Mouse (Mus musculus) lung, postnatal 14 days (tissue): ENCODE measurements around the gene Soat1.
"Not testable (repeated sequence)": the region's sequence is repeated elsewhere in the genome, so short reads cannot be mapped to it uniquely, and the experiment has no call there.

Experiments used
- DNase-seq: peaks from one replicate; pipeline ENCODE4 v3.0.0; 2021

The Soat1 gene

DNA sequence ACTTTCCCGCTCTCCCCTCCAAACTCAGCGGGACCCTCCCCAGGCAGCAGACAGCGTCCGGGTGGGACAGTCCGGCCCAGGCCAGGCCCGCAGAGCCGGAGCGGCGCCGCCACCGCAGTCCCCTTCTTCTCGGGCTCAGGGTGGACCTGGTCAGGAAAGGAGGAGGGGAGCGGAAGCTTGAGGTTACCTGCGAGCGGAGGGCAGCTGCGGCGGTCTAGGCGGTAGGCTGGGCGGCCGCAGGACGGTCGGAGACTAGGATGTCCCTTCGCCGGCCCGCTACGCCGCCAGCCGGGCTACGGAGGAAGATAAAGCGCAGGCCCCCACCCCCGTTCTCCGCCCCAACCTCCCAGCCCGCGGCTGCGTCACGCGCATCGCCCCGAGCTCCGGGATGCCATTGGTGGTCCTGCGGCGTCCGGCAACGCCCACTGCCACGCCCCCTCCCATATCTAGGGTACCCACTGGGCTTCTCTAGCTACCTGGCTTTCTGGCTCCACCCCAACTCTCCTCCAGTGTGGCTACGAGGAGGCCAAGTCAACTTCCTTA lies at the start of gene Soat1:
Gene Soat1, minus strand, starts transcription at position 371 of the 543 bp plus-strand sequence.
- DNase-seq: peak; percentile 95

DNA sequence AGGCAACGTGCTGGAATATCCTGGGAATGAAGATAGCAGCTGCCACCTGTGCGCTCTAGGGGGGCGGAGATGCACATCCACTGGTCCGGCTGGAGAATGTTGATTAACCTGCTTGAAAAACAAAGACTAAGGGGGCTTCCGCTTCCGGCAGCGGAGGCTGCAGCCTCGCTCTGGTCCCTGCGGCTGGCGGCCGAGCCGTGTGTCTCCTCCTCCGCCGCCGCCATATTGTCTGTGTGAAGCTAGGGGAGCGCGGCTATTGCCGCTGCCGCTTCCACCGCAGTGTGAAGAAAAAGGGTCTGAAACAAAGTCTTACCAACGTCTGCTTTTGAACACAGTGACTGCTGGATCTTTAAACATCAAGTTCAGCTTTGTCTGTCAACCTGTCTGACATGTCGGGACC lies 49.7 kb upstream of the Soat1 start, which contains the start of gene Gm10031:
Gene Gm10031, plus strand, starts transcription at position 171 of the 400 bp plus-strand sequence.
- DNase-seq: not testable (repeated sequence)

DNA sequence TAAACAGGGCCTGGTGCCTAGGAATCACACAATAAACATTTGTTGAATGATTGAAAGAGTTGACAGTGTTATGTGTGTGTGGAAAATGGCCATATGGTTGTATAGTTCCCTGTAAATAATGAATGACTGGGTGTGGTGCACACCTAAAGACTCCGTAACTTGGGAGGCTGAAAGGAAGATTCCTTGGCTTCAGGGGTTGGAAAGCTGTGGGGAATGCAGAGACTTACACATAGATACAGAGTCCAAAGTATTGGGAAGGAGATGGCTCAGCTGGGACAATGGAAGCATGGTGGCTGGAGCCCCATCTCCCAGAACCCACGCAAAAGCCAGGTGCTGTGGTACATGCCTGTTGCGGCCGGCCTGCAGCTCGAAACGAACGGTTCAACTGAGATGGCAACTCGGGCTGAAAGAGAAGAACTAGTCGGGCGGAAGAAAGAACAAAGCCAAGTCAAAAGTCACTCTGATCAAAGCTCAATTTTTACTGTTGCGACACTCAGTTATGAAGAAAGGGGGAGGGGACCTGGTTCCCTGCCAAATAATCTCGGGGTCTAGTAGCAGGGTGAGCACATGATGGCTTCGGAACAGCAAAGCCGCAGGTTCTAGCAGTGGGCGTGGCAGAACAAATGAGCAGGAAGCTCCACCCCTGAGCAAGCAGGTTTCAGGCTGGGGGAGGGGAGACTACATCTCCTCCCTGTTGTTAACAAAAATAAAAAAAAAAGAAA lies 47.8 kb upstream of the Soat1 start:
- peak; percentile 67 for DNase-seq

DNA sequence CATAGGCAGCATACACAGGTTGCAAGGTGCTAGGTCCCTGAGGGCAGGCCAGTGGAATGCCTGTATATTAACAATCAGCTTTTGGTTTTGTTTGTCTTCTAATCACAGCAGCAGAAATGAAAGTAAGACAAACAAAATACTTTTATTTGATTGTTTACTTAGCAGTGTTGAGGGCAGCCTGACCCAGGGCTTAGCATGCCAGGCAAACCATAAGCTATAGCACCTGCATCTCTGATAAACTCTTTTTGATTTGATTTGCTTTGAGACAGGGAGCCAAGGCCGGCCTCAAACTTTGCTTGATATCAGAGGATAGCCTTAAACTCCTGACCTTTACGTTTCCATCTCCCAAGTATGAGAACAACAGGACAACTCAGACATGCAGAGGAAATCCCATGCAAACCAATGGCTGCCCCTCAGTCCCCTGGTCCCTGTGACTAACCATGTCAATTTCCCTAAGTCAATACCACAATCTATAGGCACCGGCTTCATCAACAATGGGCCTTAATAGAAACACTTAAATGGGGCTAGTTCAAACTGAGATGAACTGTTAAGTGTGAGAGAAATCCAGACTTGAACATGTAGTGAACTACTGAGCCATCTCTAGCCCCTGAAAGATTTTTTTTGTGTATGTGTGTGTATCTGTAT lies 46.1 kb upstream of the Soat1 start:
- no peak for DNase-seq

DNA sequence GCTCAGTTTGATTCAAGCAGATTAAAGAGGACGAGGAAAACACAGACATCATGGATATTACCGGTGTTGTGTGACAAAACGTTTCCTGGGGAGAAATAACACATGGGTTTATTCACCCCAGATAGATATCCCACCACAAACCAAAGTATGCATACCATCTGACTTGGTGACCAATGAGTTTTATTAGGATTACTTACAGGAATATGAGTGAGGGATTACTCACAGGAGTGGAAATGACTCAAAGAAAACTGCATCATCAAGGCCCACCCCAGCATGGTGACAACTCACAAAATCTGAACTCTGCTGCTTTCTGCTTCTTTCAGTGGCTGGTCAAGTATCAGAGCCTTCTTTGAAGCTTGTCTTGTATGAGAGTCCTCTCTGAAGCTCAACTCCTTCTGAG lies 33.6 kb upstream of the Soat1 start:
- DNase-seq: no peak

- DNase-seq: no peak
Observed at GRCm38 (mm10) chr1:156505901-156506300, 31.8 kb upstream of the Soat1 start.

GRCm38 (mm10) chr1:156504945-156505523 lies 30.9 kb upstream of the Soat1 start:
- DNase-seq: no peak

GRCm38 (mm10) chr1:156496910-156497309 lies 22.8 kb upstream of the Soat1 start:
- DNase-seq: no peak

DNA sequence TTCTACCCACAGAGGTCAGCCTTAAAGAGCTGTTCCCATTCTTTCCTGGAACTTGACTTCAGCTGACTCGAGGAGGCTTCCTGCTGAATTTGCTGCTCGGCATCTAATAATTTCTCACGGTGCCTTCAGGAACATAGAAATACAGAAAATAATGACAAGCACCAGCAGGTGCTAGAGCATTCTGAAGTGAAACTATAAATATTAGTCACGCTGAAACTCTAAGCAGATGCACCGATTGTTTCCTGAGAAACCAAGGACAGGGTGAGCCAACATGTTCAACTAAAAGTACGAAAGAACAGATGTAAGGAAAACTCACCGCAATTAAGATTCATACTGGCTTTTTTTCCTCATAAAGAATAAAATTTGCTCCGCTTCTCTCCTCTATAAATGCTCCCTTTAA lies 20.9 kb upstream of the Soat1 start:
- DNase-seq: no peak

DNA sequence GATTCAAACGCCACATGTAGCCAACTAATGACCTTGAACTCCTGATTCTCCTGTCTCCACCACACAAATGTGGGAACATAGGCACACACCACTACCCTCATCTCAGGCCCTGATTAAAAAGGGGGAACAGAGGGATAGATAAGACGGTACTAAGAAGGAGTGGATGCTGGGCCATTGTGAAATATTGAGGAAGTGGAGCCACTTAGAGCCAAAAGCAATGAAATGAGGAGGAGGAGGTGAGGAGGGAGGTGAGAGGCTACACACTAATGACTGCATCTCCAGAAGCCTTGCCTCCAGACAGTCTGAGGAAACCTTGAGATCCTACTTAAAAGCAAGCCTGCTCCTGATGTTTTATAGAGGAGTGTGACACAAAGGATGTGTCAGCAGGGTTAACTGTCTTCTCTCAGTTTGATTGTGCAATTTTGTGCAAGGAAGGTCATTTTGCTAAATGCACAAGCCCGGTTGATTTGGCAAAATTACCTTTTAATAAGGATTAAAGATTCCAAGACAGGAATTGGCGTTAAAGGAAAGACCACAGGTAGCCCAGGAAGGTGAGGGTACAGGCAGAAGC lies 17.2 kb upstream of the Soat1 start:
- DNase-seq: no peak

GRCm38 (mm10) chr1:156488031-156488430 lies 13.9 kb upstream of the Soat1 start:
- DNase-seq: no peak

GRCm38 (mm10) chr1:156487498-156487897 lies 13.4 kb upstream of the Soat1 start:
- no peak for DNase-seq

- no peak for DNase-seq
Observed at GRCm38 (mm10) chr1:156481826-156482225, 7.7 kb upstream of the Soat1 start.

- DNase-seq: no peak
Observed at GRCm38 (mm10) chr1:156476535-156476934, 2.4 kb upstream of the Soat1 start.

GRCm38 (mm10) chr1:156476016-156476415 lies 1.9 kb upstream of the Soat1 start:
- DNase-seq: no peak

DNA sequence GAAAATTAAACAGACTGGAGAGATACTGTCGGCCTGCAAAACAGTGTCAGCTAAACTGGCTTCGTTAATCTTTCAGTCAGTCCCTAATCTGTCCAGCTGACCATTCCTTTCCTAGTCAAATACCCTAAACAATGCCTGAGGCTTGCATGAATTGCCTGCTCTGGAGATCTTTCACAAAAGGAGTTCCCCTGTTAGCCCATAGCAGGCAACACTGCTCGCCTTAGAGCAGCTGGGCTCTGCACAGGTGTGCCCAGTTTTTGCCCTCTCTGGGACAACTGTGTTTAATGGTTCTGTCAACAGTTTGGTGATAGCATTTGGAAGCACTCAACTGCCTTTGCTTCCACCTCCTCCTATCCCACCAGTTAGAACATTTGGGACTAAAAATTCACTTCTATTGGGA lies 723 bp upstream of the Soat1 start:
- DNase-seq: no peak

- DNase-seq: peak; percentile 29
Observed at GRCm38 (mm10) chr1:156473003-156473402, 1.1 kb downstream of the Soat1 start.

- DNase-seq: no peak
Observed at GRCm38 (mm10) chr1:156471955-156472354, 2.2 kb downstream of the Soat1 start.

GRCm38 (mm10) chr1:156471071-156471470 lies 3.1 kb downstream of the Soat1 start:
- DNase-seq: no peak

DNA sequence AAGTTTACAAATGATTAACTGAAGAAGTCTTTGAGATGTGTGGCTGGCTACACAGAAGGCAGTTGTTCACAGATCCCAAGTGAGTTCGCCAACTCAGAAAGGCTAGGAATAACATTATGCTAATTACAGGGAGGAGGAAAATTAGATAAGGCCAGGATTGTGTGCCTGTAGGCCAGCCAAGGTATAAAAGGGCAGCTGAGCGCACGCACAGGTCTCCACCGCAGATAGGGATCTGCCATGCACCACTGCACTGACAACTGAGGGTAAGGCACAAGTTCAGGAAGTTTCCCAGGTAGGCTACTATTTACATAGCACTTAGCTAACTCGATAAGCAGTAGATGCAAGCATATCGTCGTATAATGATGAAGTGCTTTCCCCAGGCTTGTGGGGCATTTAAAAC lies 3.6 kb downstream of the Soat1 start:
- no peak for DNase-seq

- DNase-seq: no peak
Observed at GRCm38 (mm10) chr1:156468576-156468975, 5.6 kb downstream of the Soat1 start.

- no peak for DNase-seq
Observed at GRCm38 (mm10) chr1:156467655-156468255, 6.4 kb downstream of the Soat1 start.

- no peak for DNase-seq
Observed at GRCm38 (mm10) chr1:156464963-156465362, 9.2 kb downstream of the Soat1 start.
